Mouse (Mus musculus) intestine, embryonic 14.5 days (tissue): ENCODE results near the gene Btbd2. TPM values are rescaled to one million over a fixed set of nuclear protein-coding genes. Genes with fewer than 3 reads are reported as not detected.

Source experiments
- ATAC-seq: fragments of 200-750 bp; cut with Nextera tagmentation; replicated peaks from 2 replicates; pipeline ENCODE4 v1.8.0; 2017; ENCODE audit warnings: low read depth, moderate number of reproducible peaks, moderate TSS enrichment, moderate library complexity; ENCODE audit not compliant: low FRiP score, low TSS enrichment
- DNase-seq: peaks from one replicate; pipeline ENCODE4 v3.0.0-alpha.2; 2018; ENCODE audit warnings: low spot score
- H3K27ac ChIP-seq: fragments of 300-500 bp; sonication (generic); 2 replicates; pipeline ENCODE4 v1.5.1; 2014; ENCODE audit warnings: low read depth, mild to moderate bottlenecking, control low read depth
- H3K27me3 ChIP-seq: fragments of 300-500 bp; sonication (generic); replicated peaks from 2 replicates; pipeline ENCODE4 v1.6.1; 2014; ENCODE audit warnings: low read length, control low read depth; ENCODE audit not compliant: control insufficient read depth, insufficient read depth
- H3K36me3 ChIP-seq: fragments of 300-500 bp; sonication (generic); 2 replicates; pipeline ENCODE4 v1.6.1; 2014; ENCODE audit warnings: low read length, control low read depth; ENCODE audit not compliant: control insufficient read depth, insufficient read depth
- H3K4me1 ChIP-seq: fragments of 300-500 bp; sonication (generic); replicated peaks from 2 replicates; pipeline ENCODE4 v1.6.1; 2014; ENCODE audit warnings: low read length, control low read depth, mixed read lengths; ENCODE audit not compliant: control insufficient read depth, insufficient read depth
- H3K4me2 ChIP-seq: fragments of 300-500 bp; sonication (generic); 2 replicates; pipeline ENCODE4 v1.6.1; 2014; ENCODE audit warnings: low read length
- H3K4me3 ChIP-seq: fragments of 300-500 bp; sonication (generic); 2 replicates; pipeline ENCODE4 v1.5.1; 2014; ENCODE audit warnings: low read depth, low read length, control low read depth, mixed read lengths
- H3K9ac ChIP-seq: fragments of 300-500 bp; sonication (generic); 2 replicates; pipeline ENCODE4 v1.6.1; 2014; ENCODE audit warnings: mild to moderate bottlenecking, low read length
- H3K9me3 ChIP-seq: fragments of 300-500 bp; sonication (generic); 2 replicates; pipeline ENCODE4 v1.6.1; 2016; ENCODE audit warnings: low read length, control low read depth; ENCODE audit not compliant: control insufficient read depth
- WGBS: fragments of 180-500 bp; shearing (Covaris S2); extraction: QIAGEN DNeasy Blood & Tissue Kit; methylation state at CpG from one replicate; pipeline ENCODE4 v1.1.7; 2014; 5-methylcytosine and 5-hydroxymethylcytosine counted together
- polyA plus RNA-seq: library from polyadenylated mRNA; unstranded; fragments of >200 nt; fragmentation: Nextera tagmentation; extraction: Ambion mirVana; gene quantifications from 2 replicates; pipeline ENCODE4 v1.2.1, GENCODE M21; 2014

Btbd2 gene
- polyA plus RNA-seq, 1 experiment from 2014 or later = 73.1 TPM

- H3K4me2 ChIP-seq = no peak overlapping the region
- no peaks in the 10 kb centered on the region for H3K27me3 ChIP-seq
- no peaks in the 10 kb centered on the region for H3K9me3 ChIP-seq
- ATAC-seq (no peak), DNase-seq (no peak)
- H3K4me3 ChIP-seq = no peak overlapping the region
- no peaks in the 10 kb centered on the region for H3K4me1 ChIP-seq
- 93% methylated on average over 12 of the region's 12 CpGs for WGBS
- H3K36me3 ChIP-seq = peaks cover 40% of the 10 kb centered on the region
- no peak overlapping the region for H3K27ac ChIP-seq
- no peak overlapping the region for H3K9ac ChIP-seq
Measured at GRCm38 (mm10) chr10:80693401-80694045, 36.7 kb upstream of the Btbd2 start.

- 81% methylated on average over 14 of the region's 14 CpGs for WGBS
- DNase-seq (no peak), ATAC-seq (no peak)
- H3K4me1 ChIP-seq = no peaks in the 10 kb centered on the region
- no peak overlapping the region for H3K4me3 ChIP-seq
- no peak overlapping the region for H3K9ac ChIP-seq
- H3K27me3 ChIP-seq = no peaks in the 10 kb centered on the region
- no peak overlapping the region for H3K27ac ChIP-seq
- no peak overlapping the region for H3K4me2 ChIP-seq
- H3K36me3 ChIP-seq = peaks cover 42% of the 10 kb centered on the region
- no peaks in the 10 kb centered on the region for H3K9me3 ChIP-seq
Measured at GRCm38 (mm10) chr10:80692249-80693165, 35.6 kb upstream of the Btbd2 start.

GRCm38 (mm10) chr10:80687850-80688249 lies 31.0 kb upstream of the Btbd2 start:
- H3K36me3 ChIP-seq = peaks cover 55% of the 10 kb centered on the region
- WGBS = 49% methylated on average over 5 of the region's 5 CpGs
- H3K4me1 ChIP-seq = no peaks in the 10 kb centered on the region
- peak; percentile 74 for DNase-seq
- no peaks in the 10 kb centered on the region for H3K27me3 ChIP-seq
- H3K9me3 ChIP-seq = no peaks in the 10 kb centered on the region
- H3K27ac ChIP-seq = no peak overlapping the region
- H3K4me3 ChIP-seq = no peak overlapping the region
- no peak overlapping the region for H3K4me2 ChIP-seq
- ATAC-seq = no peak; the same call in 1 of the 2 replicates
- no peak overlapping the region for H3K9ac ChIP-seq

GRCm38 (mm10) chr10:80686617-80687016 lies 29.7 kb upstream of the Btbd2 start:
- no peak overlapping the region for H3K4me2 ChIP-seq
- WGBS = 94% methylated on average over 3 of the region's 3 CpGs
- H3K9ac ChIP-seq = no peak overlapping the region
- H3K27ac ChIP-seq = no peak overlapping the region
- no peaks in the 10 kb centered on the region for H3K9me3 ChIP-seq
- DNase-seq (no peak), ATAC-seq (no peak)
- H3K4me1 ChIP-seq = no peaks in the 10 kb centered on the region
- H3K27me3 ChIP-seq = no peaks in the 10 kb centered on the region
- peaks cover 54% of the 10 kb centered on the region for H3K36me3 ChIP-seq
- H3K4me3 ChIP-seq = no peak overlapping the region

- WGBS = 82% methylated on average over 4 of the region's 4 CpGs
- no peak for ATAC-seq
Measured at GRCm38 (mm10) chr10:80684984-80685383, 28.1 kb upstream of the Btbd2 start.

GRCm38 (mm10) chr10:80684214-80684613 lies 27.3 kb upstream of the Btbd2 start:
- no peak overlapping the region for H3K4me2 ChIP-seq
- ATAC-seq = no peak
- no peak overlapping the region for H3K27ac ChIP-seq
- H3K4me3 ChIP-seq = no peak overlapping the region
- H3K27me3 ChIP-seq = no peaks in the 10 kb centered on the region
- no peak for DNase-seq
- 59% methylated on average over 6 of the region's 6 CpGs for WGBS
- no peaks in the 10 kb centered on the region for H3K4me1 ChIP-seq
- peaks cover 32% of the 10 kb centered on the region for H3K36me3 ChIP-seq
- no peak overlapping the region for H3K9ac ChIP-seq
- H3K9me3 ChIP-seq = no peaks in the 10 kb centered on the region

More at GRCm38 (mm10) chr10:80684984-80685383, 28.1 kb upstream of the Btbd2 start:
- Histone ChIP-seq H3K4me1 (no peaks in the 10 kb centered on the region), H3K9me3 (no peaks in the 10 kb centered on the region), H3K27me3 (no peaks in the 10 kb centered on the region), H3K4me2 (no peak overlapping the region), H3K4me3 (no peak overlapping the region), H3K9ac (no peak overlapping the region), H3K36me3 (peaks cover 40% of the 10 kb centered on the region), H3K27ac (no peak overlapping the region)
- DNase-seq = no peak

GRCm38 (mm10) chr10:80683647-80684046 lies 26.8 kb upstream of the Btbd2 start:
- DNase-seq (no peak), ATAC-seq (no peak)
- 95% methylated on average over 1 of the region's 1 CpGs for WGBS
- no peak overlapping the region for H3K4me2 ChIP-seq
- H3K4me3 ChIP-seq = no peak overlapping the region
- peaks cover 4% of the 10 kb centered on the region for H3K4me1 ChIP-seq
- no peaks in the 10 kb centered on the region for H3K9me3 ChIP-seq
- peaks cover 28% of the 10 kb centered on the region for H3K36me3 ChIP-seq
- no peak overlapping the region for H3K9ac ChIP-seq
- no peak overlapping the region for H3K27ac ChIP-seq
- no peaks in the 10 kb centered on the region for H3K27me3 ChIP-seq

GRCm38 (mm10) chr10:80682003-80682402 lies 25.1 kb upstream of the Btbd2 start:
- no peak overlapping the region for H3K27ac ChIP-seq
- H3K9me3 ChIP-seq = no peaks in the 10 kb centered on the region
- H3K9ac ChIP-seq = no peak overlapping the region
- peaks cover 20% of the 10 kb centered on the region for H3K36me3 ChIP-seq
- no peak for DNase-seq
- H3K27me3 ChIP-seq = no peaks in the 10 kb centered on the region
- H3K4me2 ChIP-seq = no peak overlapping the region
- no peak for ATAC-seq
- no peak overlapping the region for H3K4me3 ChIP-seq
- peaks cover 21% of the 10 kb centered on the region for H3K4me1 ChIP-seq
- 91% methylated on average over 6 of the region's 6 CpGs for WGBS
